Mouse (Mus musculus) liver (tissue): ENCODE results near the gene Tifa.

Experiments used
- DNase-seq: peaks from one replicate; pipeline ENCODE4 v3.0.0-alpha.2; 2020; ENCODE audit warnings: mixed read lengths

Tifa gene

GRCm38 (mm10) chr3:127830183-127830582 is 40.6 kb downstream of the Tifa start:
- DNase-seq, result no peak

- DNase-seq, result no peak
These were observed 41.5 kb downstream of the Tifa start for GRCm38 (mm10) chr3:127831079-127831478.

DNA sequence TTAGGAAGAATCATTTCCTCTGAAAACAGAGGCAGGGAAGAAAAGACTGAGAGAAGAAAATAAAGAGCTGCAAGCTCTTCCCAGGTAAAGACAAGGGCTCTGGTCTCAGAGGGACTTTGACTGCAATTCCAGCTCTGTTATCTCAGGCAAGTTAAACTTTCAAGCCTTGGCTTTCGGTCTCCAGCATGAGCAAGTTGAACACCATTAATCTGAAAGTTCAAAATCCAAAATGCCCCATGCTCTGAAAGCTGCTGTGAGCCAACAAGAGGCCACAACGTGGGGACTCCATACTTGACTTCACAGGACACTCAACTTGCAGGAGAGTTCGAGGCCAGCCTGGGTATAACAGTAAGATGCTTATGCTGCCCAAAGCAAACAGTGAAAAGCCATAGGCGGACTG is 44.4 kb downstream of the Tifa start:
- no peak for DNase-seq

DNA sequence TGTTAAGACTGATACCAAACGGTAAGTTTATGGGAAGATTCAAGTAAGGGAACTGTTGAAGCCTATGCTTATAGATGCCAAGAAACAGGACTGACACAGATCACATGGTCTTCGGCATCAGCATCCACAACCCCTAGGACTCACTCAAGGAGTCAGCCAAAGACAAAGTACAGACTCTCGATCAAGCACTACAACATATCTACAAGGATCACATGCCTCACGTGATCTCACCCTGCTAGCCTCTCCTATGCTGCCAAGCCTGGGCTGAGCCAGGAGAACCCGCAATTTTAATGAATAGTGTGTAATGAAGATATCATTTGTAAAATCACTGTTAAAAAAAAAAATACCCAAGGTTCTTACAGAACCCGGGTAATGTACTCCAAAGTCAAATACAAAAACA is 46.0 kb downstream of the Tifa start:
- DNase-seq, result no peak

- DNase-seq, result no peak
These were observed 47.2 kb downstream of the Tifa start for GRCm38 (mm10) chr3:127836798-127837153.

GRCm38 (mm10) chr3:127837154-127837865 is 47.7 kb downstream of the Tifa start, which contains the start of gene Ap1ar:
Ap1ar (minus strand) TSS chr3:127837523.
- DNase-seq, result peak; percentile 97

DNA sequence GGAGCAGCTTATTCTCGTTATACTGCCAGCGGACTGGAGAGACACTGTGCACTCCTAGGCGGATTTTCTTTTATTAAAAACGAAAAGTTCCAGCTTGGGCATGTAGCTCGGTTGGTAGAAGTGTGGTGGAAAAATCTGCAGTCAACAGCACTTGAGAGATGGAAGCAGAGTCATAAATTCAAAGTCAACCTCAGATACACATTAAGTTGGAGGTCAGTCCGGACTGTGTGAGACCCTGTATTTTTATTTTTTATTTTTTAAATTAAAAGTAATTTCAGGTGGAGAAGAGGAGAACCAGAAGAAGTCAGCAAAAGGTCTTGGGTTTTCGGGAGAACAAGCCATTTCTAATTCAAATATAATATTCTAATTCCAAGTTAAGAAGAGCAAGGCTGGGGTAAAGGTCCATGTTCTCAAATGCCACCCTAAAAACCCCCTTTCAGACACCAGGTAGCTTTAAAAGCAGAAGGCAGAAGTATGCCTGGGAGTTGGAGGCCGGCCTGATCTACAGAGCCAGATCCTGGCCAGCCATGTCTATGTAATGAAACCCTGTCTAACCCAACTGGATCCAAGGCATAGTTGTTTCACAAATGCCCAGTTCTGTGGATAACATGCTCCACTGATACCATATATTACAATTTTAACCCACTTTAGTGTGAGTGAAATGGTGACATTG is 48.5 kb downstream of the Tifa start:
- DNase-seq, result no peak

DNA sequence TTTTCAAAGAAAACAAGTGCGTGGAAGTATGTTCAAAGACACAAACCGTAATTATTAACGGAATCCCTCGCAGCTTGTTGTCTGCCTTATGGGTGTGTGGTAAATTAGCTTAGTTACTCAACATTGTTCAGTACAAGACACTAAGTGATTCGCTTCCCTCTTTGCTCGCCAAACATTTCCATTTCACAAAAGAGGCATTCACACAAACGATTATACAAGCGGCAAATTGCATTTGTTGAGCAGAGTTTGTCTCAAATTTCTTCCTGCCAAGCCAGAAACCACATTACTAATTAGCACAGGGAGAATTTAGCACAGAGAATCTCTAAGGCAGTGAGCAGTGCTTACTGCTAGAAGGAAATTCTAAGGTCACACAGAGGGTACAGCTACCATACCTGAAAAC is 52.3 kb downstream of the Tifa start:
- DNase-seq, result no peak

- peak; percentile 69 for DNase-seq
These were observed 53.8 kb downstream of the Tifa start for GRCm38 (mm10) chr3:127843324-127843940.

DNA sequence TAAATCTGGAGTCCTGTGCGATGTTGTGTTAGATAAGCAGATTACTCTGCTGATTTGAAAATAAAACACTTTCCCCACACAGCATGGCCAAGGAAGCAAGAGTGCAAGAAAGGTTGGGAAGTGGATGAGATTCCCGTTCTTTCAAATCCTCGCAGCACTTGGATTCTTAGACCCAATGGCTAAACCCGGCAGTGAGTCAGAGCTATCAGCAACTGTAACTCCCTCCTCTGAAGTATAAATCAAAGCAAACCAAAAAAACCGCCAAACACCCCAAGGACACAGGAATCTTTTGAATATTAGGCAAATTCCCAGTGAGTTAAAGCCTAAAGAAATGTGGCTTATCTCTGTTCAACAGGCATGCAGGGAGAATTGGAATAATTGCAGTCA is 54.3 kb downstream of the Tifa start:
- DNase-seq, result no peak

DNA sequence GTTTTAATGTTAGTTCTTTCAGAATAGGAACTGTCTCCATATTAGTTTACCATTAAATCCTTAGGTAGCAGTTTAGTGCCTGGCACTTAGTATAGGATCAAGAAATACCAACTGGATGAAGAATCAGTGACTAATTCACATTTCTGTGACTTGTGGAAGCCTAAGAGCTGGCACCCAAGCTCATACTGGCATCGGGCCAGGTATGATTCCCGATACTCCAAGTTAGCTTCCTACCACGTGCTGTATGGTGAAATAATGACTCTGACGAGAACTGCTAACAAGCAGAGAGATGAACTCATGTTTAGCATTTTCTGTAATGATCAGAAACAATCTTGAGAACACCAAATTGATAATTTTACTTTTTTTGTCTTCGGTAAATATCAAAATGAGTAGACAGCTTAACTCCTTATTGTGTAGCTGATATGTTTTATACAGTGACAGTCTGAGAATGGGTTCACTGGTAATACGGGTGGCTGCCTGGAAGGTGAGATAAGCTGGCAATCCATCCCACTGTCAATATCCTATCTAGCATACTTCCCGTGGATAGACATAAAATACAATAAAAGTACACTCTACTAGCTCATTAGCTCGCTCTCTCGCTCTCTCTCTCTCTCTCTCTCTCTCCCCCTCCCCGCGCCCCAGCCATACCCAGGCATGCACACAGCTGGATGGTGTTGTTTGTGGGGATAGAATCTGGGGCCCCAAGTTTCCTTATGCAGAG is 58.6 kb downstream of the Tifa start:
- peak; percentile 38 for DNase-seq

DNA sequence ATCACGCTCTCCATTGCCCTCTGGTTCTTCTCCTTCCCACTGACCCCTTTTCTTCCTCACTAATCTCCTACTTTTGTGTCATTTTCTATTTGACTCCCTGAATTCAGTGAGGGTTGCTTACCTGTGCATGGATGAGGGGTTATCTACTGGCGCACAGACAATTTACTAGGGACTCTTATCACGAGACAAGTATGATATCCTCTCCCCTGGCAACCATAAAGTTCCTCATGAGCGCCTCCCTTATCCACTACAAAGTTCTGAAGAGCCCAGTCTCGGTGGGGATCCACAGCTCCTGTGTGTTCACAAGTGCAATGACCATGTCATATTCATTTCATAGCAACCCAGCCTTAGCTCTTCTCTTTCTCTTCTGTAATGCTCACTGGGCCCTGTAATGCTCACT is 60.3 kb downstream of the Tifa start:
- DNase-seq, result peak; percentile 47

- peak; percentile 13 for DNase-seq
These were observed 61.4 kb downstream of the Tifa start for GRCm38 (mm10) chr3:127850776-127851646.

- no peak for DNase-seq
These were observed 63.1 kb downstream of the Tifa start for GRCm38 (mm10) chr3:127852722-127853121.

- peak; percentile 80 for DNase-seq
These were observed 64.0 kb downstream of the Tifa start for GRCm38 (mm10) chr3:127853431-127854206.

DNA sequence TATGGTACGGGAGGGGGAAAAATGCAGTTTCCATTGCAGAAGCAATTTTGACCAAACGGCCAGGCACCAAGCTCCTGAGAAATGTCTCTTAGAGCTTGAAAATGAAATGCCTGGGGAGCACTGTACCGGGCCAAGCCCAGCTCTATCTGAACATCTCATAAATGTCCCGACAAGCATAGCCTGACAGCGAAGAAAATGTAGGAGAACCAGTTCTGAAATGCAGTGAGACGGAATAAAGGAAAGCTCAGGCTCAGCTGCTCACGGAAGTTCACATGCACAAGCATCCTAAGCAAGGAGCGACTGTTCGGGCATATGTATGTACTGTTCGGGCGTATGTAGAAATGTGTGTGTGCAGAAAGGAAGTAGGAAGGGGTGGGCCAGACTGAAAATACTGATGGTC is 71.7 kb downstream of the Tifa start:
- no peak for DNase-seq

DNA sequence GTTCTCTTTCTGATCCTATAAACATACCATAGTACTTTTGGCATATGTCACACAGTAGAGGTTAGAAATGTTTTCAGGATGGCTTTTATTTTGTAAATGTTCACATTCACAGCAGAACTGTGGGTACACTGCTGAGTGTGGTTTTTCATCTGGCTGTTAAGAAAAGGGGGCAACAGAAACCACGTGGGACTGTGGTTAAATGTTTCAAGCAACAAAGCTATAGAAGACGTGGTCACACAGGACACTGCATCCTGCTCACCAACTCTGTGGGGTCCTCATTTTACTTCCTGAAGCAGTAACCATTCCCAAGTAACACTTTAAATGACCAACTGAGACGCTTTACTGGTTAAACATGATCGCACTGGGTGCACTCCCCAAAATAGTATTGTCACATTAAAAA is 72.9 kb downstream of the Tifa start:
- no peak for DNase-seq

DNA sequence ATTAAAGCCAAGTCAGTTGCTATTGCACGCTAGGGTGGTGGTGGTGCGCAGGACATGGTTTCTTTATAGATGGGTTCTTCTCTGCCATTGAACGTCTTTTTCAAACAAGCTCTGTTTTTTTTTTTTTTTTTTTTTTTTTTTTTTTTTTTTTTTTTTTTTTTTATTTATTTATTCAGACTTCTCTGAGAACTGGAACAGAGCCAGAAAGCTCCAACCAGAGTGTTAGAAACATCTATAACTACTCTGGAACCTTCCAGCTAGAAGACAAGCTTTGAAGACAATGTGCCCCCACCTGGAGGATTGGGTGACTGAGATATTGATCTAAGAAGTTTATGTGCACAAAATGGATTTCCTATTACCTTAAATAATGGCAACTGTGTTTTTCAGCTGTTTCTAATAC is 74.0 kb downstream of the Tifa start:
- no peak for DNase-seq

- no peak for DNase-seq
These were observed 74.6 kb downstream of the Tifa start for GRCm38 (mm10) chr3:127864242-127864641.

DNA sequence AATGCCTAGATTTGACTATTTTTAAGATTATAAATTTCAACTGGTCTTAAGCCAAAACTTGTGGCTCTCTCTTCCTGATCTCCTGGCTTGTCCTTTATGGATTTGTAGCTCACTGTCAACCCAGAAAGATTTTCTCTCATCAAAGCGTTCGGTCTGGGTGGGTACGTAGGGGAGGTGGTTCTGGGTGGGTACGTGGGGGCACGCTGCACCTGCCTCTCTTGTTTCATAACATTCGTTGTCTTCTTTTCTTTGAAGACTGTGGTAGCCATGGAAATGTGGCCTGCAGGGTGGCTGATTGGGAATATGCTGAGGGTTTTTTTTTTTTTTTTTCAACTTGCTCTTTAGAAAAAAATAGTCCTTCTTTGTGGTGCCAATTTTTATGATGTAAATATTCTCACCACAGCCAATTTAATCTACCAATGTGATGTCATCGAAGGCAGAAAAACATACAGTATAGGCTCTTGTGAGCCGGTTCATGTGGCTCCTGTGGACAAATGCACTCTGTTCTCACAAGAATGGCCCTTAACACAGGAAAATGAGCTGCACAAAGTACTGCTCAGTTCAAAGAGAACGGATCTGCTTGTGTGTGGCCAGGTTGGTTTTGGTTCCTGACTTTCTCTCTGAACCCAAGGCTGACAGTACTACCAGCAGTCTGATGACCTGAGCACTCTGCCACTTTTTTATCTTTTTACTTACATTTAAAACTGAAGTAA is 78.6 kb downstream of the Tifa start:
- no peak for DNase-seq

GRCm38 (mm10) chr3:127868880-127869279 is 79.3 kb downstream of the Tifa start:
- no peak for DNase-seq
